In genomic region chr6:86815436-86815835, GRCm38 (mm10) we compare ENCODE assay signal across 9 mouse cellular contexts. TPM values are rescaled to one million over a fixed set of nuclear protein-coding genes. Genes with fewer than 3 reads are reported as not detected.
DNase-seq lines count a peak whose midpoint lies in the region; ATAC-seq and TF ChIP-seq lines count a peak whose summit lies in the region.
"Had no signal": no experiment of that assay in that cellular context is flagged by ENCODE, and none has a peak within 500 bp of the region (broad histone marks: within the 10 kb centered on the region; RNA-seq: fewer than 3 reads in every experiment).

No protein-coding gene starts in this region.

- H3K4me1 ChIP-seq in kidney, postnatal 0 days (replicated peaks; ENCODE audit: insufficient read depth, low read length), result no peaks in the 10 kb centered on the region
- H3K4me1 ChIP-seq in kidney, adult 2 months (ENCODE audit: control insufficient read depth, insufficient read depth, low read length), result no peaks in the 10 kb centered on the region
- H3K4me1 ChIP-seq in forebrain, embryonic 16.5 days (replicated peaks; ENCODE audit: control insufficient read depth, insufficient read depth, low read length), result peaks cover 4% of the 10 kb centered on the region; the same call in 1 of the 2 replicates
- peaks cover 10% of the 10 kb centered on the region for H3K4me1 ChIP-seq in midbrain, embryonic 15.5 days

- peak; percentile 43 for DNase-seq in kidney, postnatal 0 days (ENCODE audit: low spot score)
- DNase-seq in kidney, adult 2 months, result no peak
- peak; percentile 48 for DNase-seq in embryo, embryonic 10 days (ENCODE audit: low spot score)
- no peak for DNase-seq in layer of hippocampus, postnatal 36 days
- no peak for DNase-seq in spleen, postnatal 36 days (ENCODE audit: low spot score in 2 of 2)
- DNase-seq in layer of hippocampus, adult 9-10 months (ENCODE audit: low spot score), result no peak
- DNase-seq: spleen, adult 18-20 months had no signal

- 13% methylated on average over 7 of the region's 7 CpGs for WGBS in kidney, postnatal 0 days
- 38% methylated on average over 6 of the region's 7 CpGs for WGBS in kidney, adult 2 months
- 10% methylated on average over 7 of the region's 7 CpGs for WGBS in forebrain, embryonic 16.5 days
- WGBS in midbrain, embryonic 15.5 days, result 8% methylated on average over 7 of the region's 7 CpGs

- H3K27me3 ChIP-seq in kidney, postnatal 0 days (ENCODE audit: insufficient read depth, low read length), result no peaks in the 10 kb centered on the region
- H3K27me3 ChIP-seq in kidney, adult 2 months (replicated peaks; ENCODE audit: control insufficient read depth, insufficient read depth, low read length), result no peaks in the 10 kb centered on the region
- no peaks in the 10 kb centered on the region for H3K27me3 ChIP-seq in forebrain, embryonic 16.5 days (replicated peaks; ENCODE audit: control insufficient read depth, insufficient read depth, low read length)
- no peaks in the 10 kb centered on the region for H3K27me3 ChIP-seq in midbrain, embryonic 15.5 days (replicated peaks)

- no peak overlapping the region for H3K9ac ChIP-seq in kidney, postnatal 0 days (ENCODE audit: low read depth, low read length)
- no peak overlapping the region for H3K9ac ChIP-seq in forebrain, embryonic 16.5 days (replicated peaks; ENCODE audit: low read depth, low read length)
- no peak overlapping the region for H3K9ac ChIP-seq in midbrain, embryonic 15.5 days

- TF ChIP-seq POLR2A in kidney, adult 2 months (IDR thresholded peaks at IDR 0.05; ENCODE audit: low read depth, low read length), result no peak

- no peak overlapping the region for H3K27ac ChIP-seq in kidney, postnatal 0 days
- H3K27ac ChIP-seq in kidney, adult 2 months (ENCODE audit: insufficient read depth, low read depth, low read length), result no peak overlapping the region
- H3K27ac ChIP-seq in forebrain, embryonic 16.5 days (ENCODE audit: low read length), result no peak overlapping the region
- H3K27ac ChIP-seq in midbrain, embryonic 15.5 days, result 0 out of 2 replicates have a peak overlapping the region, but pooled peaks have one; percentile 0

- H3K36me3 ChIP-seq in kidney, postnatal 0 days (ENCODE audit: insufficient read depth, low read length), result no peaks in the 10 kb centered on the region
- no peaks in the 10 kb centered on the region for H3K36me3 ChIP-seq in kidney, adult 2 months (ENCODE audit: control insufficient read depth, insufficient read depth, low read length)
- no peaks in the 10 kb centered on the region for H3K36me3 ChIP-seq in forebrain, embryonic 16.5 days (ENCODE audit: control insufficient read depth, insufficient read depth)
- H3K36me3 ChIP-seq in midbrain, embryonic 15.5 days (replicated peaks), result no peaks in the 10 kb centered on the region

- TF ChIP-seq CTCF in kidney, postnatal 0 days (IDR thresholded peaks at IDR 0.05; ENCODE audit: low read depth), result no peak
- TF ChIP-seq CTCF in kidney, adult 2 months (conservative IDR thresholded peaks at IDR 0.05; ENCODE audit: insufficient read depth, insufficient read length, low read depth, low read length), result no peak

- no peaks in the 10 kb centered on the region for H3K9me3 ChIP-seq in kidney, postnatal 0 days (replicated peaks; ENCODE audit: low read length)
- no peaks in the 10 kb centered on the region for H3K9me3 ChIP-seq in forebrain, embryonic 16.5 days (ENCODE audit: control insufficient read depth, low read length)
- H3K9me3 ChIP-seq in midbrain, embryonic 15.5 days, result no peaks in the 10 kb centered on the region

- ATAC-seq in kidney, postnatal 0 days (replicated peaks; ENCODE audit: low FRiP score, low read depth), result no peak
- no peak for ATAC-seq in forebrain, embryonic 16.5 days
- no peak for ATAC-seq in midbrain, embryonic 15.5 days (replicated peaks)

- H3K4me2 ChIP-seq in kidney, postnatal 0 days (ENCODE audit: low read length), result 0 out of 2 replicates have a peak overlapping the region, but pooled peaks have one; percentile 4
- 0 out of 2 replicates have a peak overlapping the region, but pooled peaks have one; percentile 1 for H3K4me2 ChIP-seq in forebrain, embryonic 16.5 days (ENCODE audit: low read length)
- H3K4me2 ChIP-seq in midbrain, embryonic 15.5 days, result peak overlapping the region; percentile 33

- H3K4me3 ChIP-seq in kidney, postnatal 0 days (replicated peaks; ENCODE audit: low read depth, low read length), result no peak overlapping the region
- no peak overlapping the region for H3K4me3 ChIP-seq in kidney, adult 2 months (ENCODE audit: insufficient read depth, low read depth, low read length)
- no peak overlapping the region for H3K4me3 ChIP-seq in forebrain, embryonic 16.5 days (replicated peaks; ENCODE audit: low read length)
- H3K4me3 ChIP-seq in midbrain, embryonic 15.5 days, result no peak overlapping the region

RNA-seq across cellular contexts. Expression of gene Anxa4, which starts 22.1 kb away (rescaled TPM):
- 76.3 and 80.8 TPM in 2 replicates for polyA plus RNA-seq in kidney, postnatal 0 days (2015; fragmentation: Nextera tagmentation; extraction: Ambion mirVana)
- polyA plus RNA-seq in kidney, adult 2 months (2012; rRNA removed), result 57.2 and 68.8 TPM in 2 replicates
- 6.1 and 6.7 TPM in 2 replicates for polyA plus RNA-seq in forebrain, embryonic 16.5 days (2015; fragmentation: Nextera tagmentation; extraction: Ambion mirVana)
- polyA plus RNA-seq in midbrain, embryonic 15.5 days (2015; fragmentation: Nextera tagmentation; extraction: Ambion mirVana), result 5.5 and 5.9 TPM in 2 replicates
- 1 to 10 TPM; 4.8 to 6.0 TPM for total RNA-seq in layer of hippocampus, postnatal 36 days (2021)

RNA-seq across cellular contexts. Expression of gene Aak1, which starts 33.9 kb away (rescaled TPM):
- polyA plus RNA-seq in kidney, postnatal 0 days (2015; fragmentation: Nextera tagmentation; extraction: Ambion mirVana), result 7.3 and 7.8 TPM in 2 replicates
- 28.9 and 30.6 TPM in 2 replicates for polyA plus RNA-seq in kidney, adult 2 months (2012; rRNA removed)
- polyA plus RNA-seq in forebrain, embryonic 16.5 days (2015; fragmentation: Nextera tagmentation; extraction: Ambion mirVana), result 36.8 and 36.9 TPM in 2 replicates
- 44.0 and 51.8 TPM in 2 replicates for polyA plus RNA-seq in midbrain, embryonic 15.5 days (2015; fragmentation: Nextera tagmentation; extraction: Ambion mirVana)
- total RNA-seq in layer of hippocampus, postnatal 36 days (2021), result 100 to 1,000 TPM; 435 to 445 TPM

Comparison
In these comparisons a context has a peak if more than half of its experiments do, and no peak if none do; other contexts are left out.
1. DNase-seq: peak in kidney, postnatal 0 days (single experiment) and embryo, embryonic 10 days (single experiment); none in kidney, adult 2 months (single experiment), layer of hippocampus, postnatal 36 days (0 of 2), spleen, postnatal 36 days (0 of 2) and layer of hippocampus, adult 9-10 months (single experiment).
2. Peak in every context shown above with its lines, with median percentiles within 50 percentile points of each other: H3K4me2 ChIP-seq.